Comparison of ENCODE assay signal across 13 mouse cellular contexts in the genomic region with DNA sequence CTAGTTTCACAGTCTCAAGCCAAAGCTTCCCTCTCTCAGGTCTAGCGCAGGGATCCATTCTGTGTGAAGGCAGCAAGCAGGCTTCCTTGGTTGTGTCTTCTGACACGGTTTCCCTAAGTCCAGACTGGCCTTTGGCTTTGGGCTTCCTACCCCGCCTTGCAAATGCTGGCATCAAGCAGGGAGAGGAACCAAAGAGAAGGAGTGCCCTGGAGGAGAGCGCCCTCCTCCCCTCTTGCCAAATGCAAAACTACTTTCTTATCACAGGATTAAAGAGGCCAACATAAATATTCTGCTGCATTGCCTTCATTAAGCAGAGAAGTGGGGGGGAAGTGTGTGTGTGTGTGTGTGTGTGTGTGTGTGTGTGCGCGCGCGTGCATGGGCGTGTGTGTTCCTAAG. TPM values are rescaled to one million over a fixed set of nuclear protein-coding genes. Genes with fewer than 3 reads are reported as not detected.
DNase-seq lines count a peak whose midpoint lies in the region; ATAC-seq lines count a peak whose summit lies in the region.
"Had no signal": no experiment of that assay in that cellular context is flagged by ENCODE, and none has a peak within 500 bp of the region (broad histone marks: within the 10 kb centered on the region; RNA-seq: fewer than 3 reads in every experiment).

No protein-coding gene starts in this region.

- peak overlapping the region; percentile 61 for H3K9ac ChIP-seq in heart, embryonic 16.5 days (ENCODE audit: low read length)
- H3K9ac ChIP-seq in liver, embryonic 12.5 days, result no peak overlapping the region
- H3K9ac ChIP-seq: forebrain, embryonic 12.5 days had no signal

- H3K9me3 ChIP-seq in heart, embryonic 16.5 days (replicated peaks; ENCODE audit: control insufficient read depth, low read length), result no peaks in the 10 kb centered on the region
- no peaks in the 10 kb centered on the region for H3K9me3 ChIP-seq in liver, embryonic 12.5 days (replicated peaks)
- H3K9me3 ChIP-seq: forebrain, embryonic 12.5 days had no signal

- no peak overlapping the region for H3K4me3 ChIP-seq in heart, embryonic 16.5 days (ENCODE audit: low read length)
- H3K4me3 ChIP-seq in liver, embryonic 12.5 days, result no peak overlapping the region
- H3K4me3 ChIP-seq: forebrain, embryonic 12.5 days had no signal

- DNase-seq in heart, adult 8-10 months (ENCODE audit: low spot score), result no peak
- DNase-seq in 416B (ENCODE audit: low read depth) (peak; percentile 19), adipocyte (ENCODE audit: low spot score) (peak; percentile 29)
- no peak for DNase-seq in cerebellum, adult 8-10 months
- no peak for DNase-seq in spleen, postnatal 10 days (ENCODE audit: low spot score in 2 of 2)
- DNase-seq in gastrocnemius, postnatal 10 days, result no peak
- DNase-seq: cerebellum, adult 11 months; gastrocnemius, postnatal 36 days; thymus, adult 18-20 months had no signal

- H3K27ac ChIP-seq in heart, embryonic 16.5 days (ENCODE audit: low read length), result peak overlapping the region; percentile 99
- peak overlapping the region; percentile 27 for H3K27ac ChIP-seq in liver, embryonic 12.5 days
- H3K27ac ChIP-seq: forebrain, embryonic 12.5 days had no signal

- H3K36me3 ChIP-seq in heart, embryonic 16.5 days (ENCODE audit: control insufficient read depth, insufficient read depth), result no peaks in the 10 kb centered on the region
- peaks cover 36% of the 10 kb centered on the region for H3K36me3 ChIP-seq in liver, embryonic 12.5 days

- ATAC-seq in heart, embryonic 16.5 days (replicated peaks; ENCODE audit: extremely low read depth, insufficient read depth, low FRiP score), result 0 out of 2 replicates have a peak, but pooled peaks have one; percentile 2
- ATAC-seq in liver, embryonic 12.5 days, result 0 out of 2 replicates have a peak, but pooled peaks have one; percentile 6

- peaks cover 60% of the 10 kb centered on the region for H3K4me1 ChIP-seq in heart, embryonic 16.5 days (ENCODE audit: control insufficient read depth, insufficient read depth, low read length)
- peaks cover 19% of the 10 kb centered on the region for H3K4me1 ChIP-seq in liver, embryonic 12.5 days
- H3K4me1 ChIP-seq: forebrain, embryonic 12.5 days had no signal

- H3K27me3 ChIP-seq in heart, embryonic 16.5 days (ENCODE audit: control insufficient read depth, insufficient read depth, low read length), result no peaks in the 10 kb centered on the region
- no peaks in the 10 kb centered on the region for H3K27me3 ChIP-seq in liver, embryonic 12.5 days (replicated peaks)
- H3K27me3 ChIP-seq: CH12.LX; forebrain, embryonic 12.5 days had no signal

- peak overlapping the region; percentile 17; the same call in 1 of the 2 replicates for H3K4me2 ChIP-seq in heart, embryonic 16.5 days (ENCODE audit: low read depth, low read length)
- H3K4me2 ChIP-seq in liver, embryonic 12.5 days, result no peak overlapping the region
- H3K4me2 ChIP-seq: forebrain, embryonic 12.5 days had no signal

- 55% methylated on average over 9 of the region's 9 CpGs for WGBS in heart, embryonic 16.5 days
- WGBS in liver, embryonic 12.5 days (ENCODE audit: insufficient replicate concordance), result 82% methylated on average over 9 of the region's 9 CpGs

RNA-seq across cellular contexts. Expression of a gene that starts 31.0 kb away (rescaled TPM):
- 11.7 and 12.9 TPM in 2 replicates for polyA plus RNA-seq in heart, embryonic 16.5 days (2015; fragmentation: Nextera tagmentation; extraction: Ambion mirVana)
- 10 to 100 TPM; 10.4 to 15.8 (median 10.9) TPM for total RNA-seq in heart, adult 8-10 months (2022)
- polyA plus RNA-seq in liver, embryonic 12.5 days (2016; fragmentation: Nextera tagmentation; extraction: Ambion mirVana), result 7.1 and 9.1 TPM in 2 replicates
- 1 to 10 TPM; 4.2 to 4.6 TPM for total RNA-seq in gastrocnemius, postnatal 10 days (2021)

RNA-seq across cellular contexts. Expression of a gene that starts 37.0 kb away (rescaled TPM):
- 28.0 and 29.3 TPM in 2 replicates for polyA plus RNA-seq in heart, embryonic 16.5 days (2015; fragmentation: Nextera tagmentation; extraction: Ambion mirVana)
- 10 to 100 TPM; 24.5 to 25.5 (median 24.6) TPM for total RNA-seq in heart, adult 8-10 months (2022)
- polyA plus RNA-seq in liver, embryonic 12.5 days (2016; fragmentation: Nextera tagmentation; extraction: Ambion mirVana), result 30.1 and 30.9 TPM in 2 replicates
- 10 to 100 TPM; 23.2 to 26.3 TPM for total RNA-seq in gastrocnemius, postnatal 10 days (2021)

RNA-seq across cellular contexts. Expression of a gene that starts 43.1 kb away (rescaled TPM):
- 224 and 231 TPM in 2 replicates for polyA plus RNA-seq in heart, embryonic 16.5 days (2015; fragmentation: Nextera tagmentation; extraction: Ambion mirVana)
- total RNA-seq in heart, adult 8-10 months (2022), result 100 to 1,000 TPM; 264 to 407 (median 333) TPM
- 2.2 and 2.5 TPM in 2 replicates for polyA plus RNA-seq in liver, embryonic 12.5 days (2016; fragmentation: Nextera tagmentation; extraction: Ambion mirVana)
- 100 to 1,000 TPM; 362 to 386 TPM for total RNA-seq in gastrocnemius, postnatal 10 days (2021)

Comparison
In these comparisons a context has a peak if more than half of its experiments do, and no peak if none do; other contexts are left out.
1. DNase-seq: peak in 416B (single experiment) and adipocyte (single experiment); none in heart, adult 8-10 months (single experiment), cerebellum, adult 8-10 months (single experiment), spleen, postnatal 10 days (0 of 2) and gastrocnemius, postnatal 10 days (single experiment).